Mouse (Mus musculus): Measurements from ENCODE around the gene Npcd.

DNA sequence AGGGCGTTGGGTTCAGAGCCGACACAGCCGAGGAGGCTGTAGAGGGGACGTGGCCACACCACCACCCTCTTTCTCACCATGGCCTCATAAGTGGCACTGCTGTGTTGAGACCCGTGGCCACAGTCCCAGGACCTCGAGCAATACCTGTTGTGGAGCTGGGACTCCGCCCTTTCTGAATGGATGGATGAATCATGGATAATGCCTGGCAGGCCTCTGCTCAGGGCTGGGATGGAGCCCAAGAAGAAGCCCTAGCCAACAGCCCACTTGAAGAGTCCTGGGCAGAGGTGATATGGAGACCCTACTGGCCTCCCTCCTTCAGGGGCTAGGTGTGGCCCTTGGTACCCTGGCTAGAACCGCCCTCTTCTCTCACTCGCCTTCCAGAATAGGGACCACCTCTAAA, 71.0 kb downstream of the Npcd start:
- TF ChIP-seq POLR2A (IDR thresholded peaks at IDR 0.05; ENCODE audit: low read depth, low read length): no peak
- TF ChIP-seq CTCF (conservative IDR thresholded peaks at IDR 0.05; ENCODE audit: insufficient read depth, insufficient read length, low read depth, low read length): no peak
